Mouse (Mus musculus) embryonic facial prominence, embryonic 13.5 days (tissue): Measurements from ENCODE around the gene Osbpl11. TPM values are rescaled to one million over a fixed set of nuclear protein-coding genes. Genes with fewer than 3 reads are reported as not detected.
"Not testable (repeated sequence)": the region's sequence is repeated elsewhere in the genome, so short reads cannot be mapped to it uniquely, and the experiment has no call there.

Experiments
- ATAC-seq: fragments of 200-750 bp; cut with Nextera tagmentation; 2 replicates; pipeline ENCODE4 v1.8.0; 2017; ENCODE audit warnings: low read depth; ENCODE audit not compliant: insufficient number of reproducible peaks, insufficient read depth, low FRiP score, low TSS enrichment
- H3K27ac ChIP-seq: fragments of 300-500 bp; sonication (generic); 2 replicates; pipeline ENCODE4 v1.5.1; 2015; ENCODE audit warnings: moderate library complexity, mild to moderate bottlenecking, inconsistent platforms
- H3K27me3 ChIP-seq: fragments of 300-500 bp; sonication (generic); 2 replicates; pipeline ENCODE4 v1.6.1; 2015; ENCODE audit warnings: mild to moderate bottlenecking, inconsistent platforms
- H3K36me3 ChIP-seq: fragments of 300-500 bp; sonication (generic); 2 replicates; pipeline ENCODE4 v1.6.1; 2015; ENCODE audit warnings: mild to moderate bottlenecking, inconsistent platforms
- H3K4me1 ChIP-seq: fragments of 300-500 bp; sonication (generic); 2 replicates; pipeline ENCODE4 v1.6.1; 2015; ENCODE audit warnings: inconsistent platforms
- H3K4me2 ChIP-seq: fragments of 300-500 bp; sonication (generic); 2 replicates; pipeline ENCODE4 v1.6.1; 2015; ENCODE audit warnings: moderate library complexity, mild to moderate bottlenecking, inconsistent platforms
- H3K4me3 ChIP-seq: fragments of 300-500 bp; sonication (generic); 2 replicates; pipeline ENCODE4 v1.5.1; 2015; ENCODE audit warnings: mild to moderate bottlenecking, inconsistent platforms
- H3K9ac ChIP-seq: fragments of 300-500 bp; sonication (generic); 2 replicates; pipeline ENCODE4 v1.6.1; 2015; ENCODE audit warnings: mild to moderate bottlenecking, inconsistent platforms
- H3K9me3 ChIP-seq: fragments of 300-500 bp; sonication (generic); 2 replicates; pipeline ENCODE4 v1.6.1; 2016; ENCODE audit warnings: inconsistent platforms
- WGBS: fragments of 180-500 bp; shearing (Covaris S2); methylation state at CpG from one replicate; pipeline ENCODE4 v1.1.7; 2015; ENCODE audit warnings: mixed read lengths; 5-methylcytosine and 5-hydroxymethylcytosine counted together
- polyA plus RNA-seq: library from polyadenylated mRNA; unstranded; fragments of >200 nt; fragmentation: Nextera tagmentation; extraction: Ambion mirVana; gene quantifications from 2 replicates; pipeline ENCODE4 v1.2.1, GENCODE M21; 2015

Osbpl11 gene
- 17.2 and 17.8 TPM in 2 replicates for polyA plus RNA-seq

- peak within 1 kb of the TSS; percentile 97 for H3K4me2 ChIP-seq
- peak within 1 kb of the TSS; percentile 96 for H3K4me3 ChIP-seq
- peak; percentile 95 for ATAC-seq
- H3K9ac ChIP-seq = peak within 1 kb of the TSS; percentile 98
- no peaks in the 10 kb centered on the region for H3K27me3 ChIP-seq
- no peaks in the 10 kb centered on the region for H3K9me3 ChIP-seq
- H3K36me3 ChIP-seq = no peaks in the 10 kb centered on the region
- H3K27ac ChIP-seq = peak within 1 kb of the TSS; percentile 93
- H3K4me1 ChIP-seq = peaks cover 20% of the 10 kb centered on the region
- under 1% methylated on average over 27 of the region's 27 CpGs for WGBS
These were observed at the start of gene Osbpl11 for GRCm38 (mm10) chr16:33184901-33185260. Gene Osbpl11, plus strand, starts transcription at chr16:33185071.

GRCm38 (mm10) chr16:33135167-33135566 lies 49.7 kb upstream of the Osbpl11 start:
- no peak for ATAC-seq
- Histone ChIP-seq H3K27ac (no peak overlapping the region), H3K4me1 (peaks cover 9% of the 10 kb centered on the region; the same call in 1 of the 2 replicates), H3K9ac (no peak overlapping the region), H3K4me2 (no peak overlapping the region), H3K4me3 (no peak overlapping the region), H3K27me3 (no peaks in the 10 kb centered on the region), H3K36me3 (no peaks in the 10 kb centered on the region), H3K9me3 (no peaks in the 10 kb centered on the region)
- 55% methylated on average over 4 of the region's 4 CpGs for WGBS

GRCm38 (mm10) chr16:33139061-33139460 lies 45.8 kb upstream of the Osbpl11 start:
- H3K4me1 ChIP-seq, H3K36me3 ChIP-seq, H3K9me3 ChIP-seq, H3K27me3 ChIP-seq, ATAC-seq, H3K27ac ChIP-seq, H3K9ac ChIP-seq, H3K4me2 ChIP-seq, H3K4me3 ChIP-seq: not testable (repeated sequence)
- 84% methylated on average over 7 of the region's 7 CpGs for WGBS

GRCm38 (mm10) chr16:33141758-33142280 lies 43.1 kb upstream of the Osbpl11 start:
- WGBS = 45% methylated on average over 3 of the region's 3 CpGs
- ATAC-seq = no peak
- H3K27me3 ChIP-seq = no peaks in the 10 kb centered on the region

GRCm38 (mm10) chr16:33143452-33143851 lies 41.4 kb upstream of the Osbpl11 start:
- WGBS = 74% methylated on average over 2 of the region's 2 CpGs
- Histone ChIP-seq H3K9ac (no peak overlapping the region), H3K4me3 (no peak overlapping the region), H3K9me3 (no peaks in the 10 kb centered on the region), H3K4me2 (no peak overlapping the region), H3K27me3 (no peaks in the 10 kb centered on the region), H3K27ac (no peak overlapping the region), H3K36me3 (no peaks in the 10 kb centered on the region), H3K4me1 (no peaks in the 10 kb centered on the region)
- no peak for ATAC-seq

More at GRCm38 (mm10) chr16:33141758-33142280, 43.1 kb upstream of the Osbpl11 start:
- H3K9me3 ChIP-seq = no peaks in the 10 kb centered on the region
- H3K36me3 ChIP-seq = no peaks in the 10 kb centered on the region
- H3K4me2 ChIP-seq = no peak overlapping the region
- no peak overlapping the region for H3K27ac ChIP-seq
- H3K4me3 ChIP-seq = no peak overlapping the region
- no peaks in the 10 kb centered on the region for H3K4me1 ChIP-seq
- H3K9ac ChIP-seq = no peak overlapping the region

- H3K9me3 ChIP-seq = no peaks in the 10 kb centered on the region
- H3K27me3 ChIP-seq = no peaks in the 10 kb centered on the region
- 95% methylated on average over 3 of the region's 3 CpGs for WGBS
- no peaks in the 10 kb centered on the region; the same call in 1 of the 2 replicates for H3K4me1 ChIP-seq
- H3K36me3 ChIP-seq = no peaks in the 10 kb centered on the region
- H3K4me3 ChIP-seq = no peak overlapping the region
- no peak overlapping the region for H3K9ac ChIP-seq
- H3K27ac ChIP-seq = no peak overlapping the region
- H3K4me2 ChIP-seq = no peak overlapping the region
- ATAC-seq = no peak
These were observed 38.7 kb upstream of the Osbpl11 start for GRCm38 (mm10) chr16:33146185-33146584.

GRCm38 (mm10) chr16:33148135-33148534 lies 36.7 kb upstream of the Osbpl11 start:
- Histone ChIP-seq H3K27me3 (no peaks in the 10 kb centered on the region), H3K9me3 (no peaks in the 10 kb centered on the region), H3K4me2 (no peak overlapping the region), H3K4me1 (peaks cover 3% of the 10 kb centered on the region; the same call in 1 of the 2 replicates), H3K36me3 (no peaks in the 10 kb centered on the region), H3K4me3 (no peak overlapping the region), H3K9ac (no peak overlapping the region), H3K27ac (no peak overlapping the region)
- ATAC-seq = 0 out of 2 replicates have a peak, but pooled peaks have one; percentile 48
- 70% methylated on average over 4 of the region's 4 CpGs for WGBS

GRCm38 (mm10) chr16:33150875-33151274 lies 34.0 kb upstream of the Osbpl11 start:
- not testable (repeated sequence) for H3K4me2 ChIP-seq, H3K27me3 ChIP-seq, H3K27ac ChIP-seq, H3K4me3 ChIP-seq, H3K9me3 ChIP-seq, H3K36me3 ChIP-seq, H3K4me1 ChIP-seq, H3K9ac ChIP-seq, ATAC-seq
- 62% methylated on average over 9 of the region's 9 CpGs for WGBS

- H3K9ac ChIP-seq = no peak overlapping the region
- no peak overlapping the region for H3K4me2 ChIP-seq
- WGBS = 65% methylated on average over 8 of the region's 8 CpGs
- no peaks in the 10 kb centered on the region for H3K36me3 ChIP-seq
- no peak for ATAC-seq
- no peak overlapping the region for H3K27ac ChIP-seq
- H3K4me1 ChIP-seq = peaks cover 3% of the 10 kb centered on the region; the same call in 1 of the 2 replicates
- H3K27me3 ChIP-seq = no peaks in the 10 kb centered on the region
- H3K9me3 ChIP-seq = no peaks in the 10 kb centered on the region
- H3K4me3 ChIP-seq = no peak overlapping the region
These were observed 33.3 kb upstream of the Osbpl11 start for GRCm38 (mm10) chr16:33151558-33151957.

- Histone ChIP-seq H3K36me3 (no peaks in the 10 kb centered on the region), H3K27ac (no peak overlapping the region), H3K27me3 (no peaks in the 10 kb centered on the region), H3K4me3 (no peak overlapping the region), H3K4me1 (peaks cover 3% of the 10 kb centered on the region; the same call in 1 of the 2 replicates), H3K9ac (no peak overlapping the region), H3K9me3 (no peaks in the 10 kb centered on the region), H3K4me2 (no peak overlapping the region)
- WGBS = 46% methylated on average over 4 of the region's 4 CpGs
- no peak for ATAC-seq
These were observed 29.9 kb upstream of the Osbpl11 start for GRCm38 (mm10) chr16:33154992-33155391.

GRCm38 (mm10) chr16:33158006-33158405 lies 26.9 kb upstream of the Osbpl11 start:
- Histone ChIP-seq H3K4me2 (no peak overlapping the region), H3K4me3 (no peak overlapping the region), H3K27me3 (no peaks in the 10 kb centered on the region), H3K9ac (no peak overlapping the region), H3K36me3 (no peaks in the 10 kb centered on the region), H3K4me1 (no peaks in the 10 kb centered on the region), H3K9me3 (no peaks in the 10 kb centered on the region), H3K27ac (no peak overlapping the region)
- ATAC-seq = no peak
- WGBS = 90% methylated on average over 11 of the region's 11 CpGs

- Histone ChIP-seq H3K4me3 (no peak overlapping the region), H3K9ac (no peak overlapping the region), H3K36me3 (no peaks in the 10 kb centered on the region), H3K9me3 (no peaks in the 10 kb centered on the region), H3K4me1 (no peaks in the 10 kb centered on the region; the same call in 1 of the 2 replicates), H3K4me2 (no peak overlapping the region), H3K27me3 (no peaks in the 10 kb centered on the region), H3K27ac (no peak overlapping the region)
- WGBS = 83% methylated on average over 14 of the region's 14 CpGs
- no peak for ATAC-seq
These were observed 26.2 kb upstream of the Osbpl11 start for GRCm38 (mm10) chr16:33158590-33159071.
